Mouse (Mus musculus): ENCODE measurements around the gene Ssu72. TPM values are rescaled to one million over a fixed set of nuclear protein-coding genes. Genes with fewer than 3 reads are reported as not detected.
"Not testable (repeated sequence)": the region's sequence is repeated elsewhere in the genome, so short reads cannot be mapped to it uniquely, and the experiment has no call there.

Ssu72 gene
- polyA plus RNA-seq (2016; fragmentation: Nextera tagmentation; extraction: Ambion mirVana), result 146 and 152 TPM in 2 replicates

GRCm38 (mm10) chr4:155704721-155705591 lies at the start of gene Ssu72:
Ssu72 (plus strand) TSS chr4:155704800.
- under 1% methylated on average over 83 of the region's 83 CpGs for WGBS
- peak; percentile 97 for DNase-seq (ENCODE audit: low spot score)
- 0 out of 2 replicates have a peak, but pooled peaks cover 2% of the 10 kb centered on the region for H3K36me3 ChIP-seq
- peaks cover 15% of the 10 kb centered on the region for H3K4me1 ChIP-seq
- H3K9me3 ChIP-seq, result no peaks in the 10 kb centered on the region
- H3K27ac ChIP-seq, result peak within 1 kb of the TSS; percentile 99
- H3K27me3 ChIP-seq (ENCODE audit: insufficient read depth, poor library complexity, severe bottlenecking), result no peaks in the 10 kb centered on the region
- peak within 1 kb of the TSS; percentile 99 for H3K4me3 ChIP-seq

- DNase-seq (ENCODE audit: low spot score), result no peak
- H3K27ac ChIP-seq, result no peak overlapping the region
- 92% methylated on average over 13 of the region's 13 CpGs for WGBS
- H3K9me3 ChIP-seq, result no peaks in the 10 kb centered on the region
- peaks cover 44% of the 10 kb centered on the region for H3K36me3 ChIP-seq
- H3K4me3 ChIP-seq, result no peak overlapping the region
- H3K4me1 ChIP-seq, result peaks cover 64% of the 10 kb centered on the region
- H3K27me3 ChIP-seq (ENCODE audit: insufficient read depth, poor library complexity, severe bottlenecking), result peaks cover 65% of the 10 kb centered on the region
These were observed 48.3 kb upstream of the Ssu72 start for GRCm38 (mm10) chr4:155656214-155656751.

GRCm38 (mm10) chr4:155658961-155659360 lies 45.6 kb upstream of the Ssu72 start:
- 95% methylated on average over 10 of the region's 10 CpGs for whole genome bisulfite sequencing
- H3K27ac ChIP-seq, result no peak overlapping the region
- 0 out of 2 replicates have a peak overlapping the region, but pooled peaks have one; percentile 0 for H3K4me3 ChIP-seq
- DNase-seq (ENCODE audit: low spot score), result peak; percentile 72
- H3K9me3 ChIP-seq, result no peaks in the 10 kb centered on the region
- peaks cover 37% of the 10 kb centered on the region for H3K4me1 ChIP-seq
- H3K27me3 ChIP-seq (ENCODE audit: insufficient read depth, poor library complexity, severe bottlenecking), result peaks cover 40% of the 10 kb centered on the region
- peaks cover 39% of the 10 kb centered on the region for H3K36me3 ChIP-seq

DNA sequence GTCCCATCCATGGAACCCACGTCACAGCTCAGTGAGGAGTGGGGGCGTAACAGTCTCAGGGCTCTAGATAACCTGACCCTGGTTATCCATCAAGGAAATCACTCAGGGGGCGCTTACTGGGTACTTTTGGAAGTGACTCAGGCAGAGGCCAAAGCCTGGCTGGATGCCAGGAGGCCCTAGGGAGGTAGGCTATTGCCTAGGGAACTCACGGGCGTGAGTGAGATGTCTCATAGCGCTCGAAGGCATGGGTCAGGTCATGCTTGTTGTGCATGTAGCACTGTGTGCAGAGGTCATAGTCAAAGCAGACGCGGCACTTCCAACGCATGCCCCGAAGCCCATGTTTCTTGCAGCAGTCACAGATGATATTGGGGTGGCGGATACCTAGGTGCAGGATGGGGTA lies 44.0 kb upstream of the Ssu72 start:
- Histone ChIP-seq H3K9me3 (no peaks in the 10 kb centered on the region), H3K27ac (no peak overlapping the region), H3K27me3 (ENCODE audit: insufficient read depth, poor library complexity, severe bottlenecking) (peaks cover 23% of the 10 kb centered on the region), H3K4me1 (peaks cover 20% of the 10 kb centered on the region; the same call in 1 of the 2 replicates), H3K36me3 (peaks cover 50% of the 10 kb centered on the region), H3K4me3 (no peak overlapping the region)
- peak; percentile 73 for DNase-seq (ENCODE audit: low spot score)
- WGBS, result 79% methylated on average over 12 of the region's 12 CpGs

- H3K27me3 ChIP-seq (ENCODE audit: insufficient read depth, poor library complexity, severe bottlenecking), result no peaks in the 10 kb centered on the region
- no peak overlapping the region for H3K27ac ChIP-seq
- no peaks in the 10 kb centered on the region for H3K9me3 ChIP-seq
- peaks cover 12% of the 10 kb centered on the region; the same call in 1 of the 2 replicates for H3K36me3 ChIP-seq
- H3K4me3 ChIP-seq, result no peak overlapping the region
- peaks cover 13% of the 10 kb centered on the region; the same call in 1 of the 2 replicates for H3K4me1 ChIP-seq
- no peak for DNase-seq (ENCODE audit: low spot score)
These were observed 37.7 kb upstream of the Ssu72 start for GRCm38 (mm10) chr4:155666903-155667302.

DNA sequence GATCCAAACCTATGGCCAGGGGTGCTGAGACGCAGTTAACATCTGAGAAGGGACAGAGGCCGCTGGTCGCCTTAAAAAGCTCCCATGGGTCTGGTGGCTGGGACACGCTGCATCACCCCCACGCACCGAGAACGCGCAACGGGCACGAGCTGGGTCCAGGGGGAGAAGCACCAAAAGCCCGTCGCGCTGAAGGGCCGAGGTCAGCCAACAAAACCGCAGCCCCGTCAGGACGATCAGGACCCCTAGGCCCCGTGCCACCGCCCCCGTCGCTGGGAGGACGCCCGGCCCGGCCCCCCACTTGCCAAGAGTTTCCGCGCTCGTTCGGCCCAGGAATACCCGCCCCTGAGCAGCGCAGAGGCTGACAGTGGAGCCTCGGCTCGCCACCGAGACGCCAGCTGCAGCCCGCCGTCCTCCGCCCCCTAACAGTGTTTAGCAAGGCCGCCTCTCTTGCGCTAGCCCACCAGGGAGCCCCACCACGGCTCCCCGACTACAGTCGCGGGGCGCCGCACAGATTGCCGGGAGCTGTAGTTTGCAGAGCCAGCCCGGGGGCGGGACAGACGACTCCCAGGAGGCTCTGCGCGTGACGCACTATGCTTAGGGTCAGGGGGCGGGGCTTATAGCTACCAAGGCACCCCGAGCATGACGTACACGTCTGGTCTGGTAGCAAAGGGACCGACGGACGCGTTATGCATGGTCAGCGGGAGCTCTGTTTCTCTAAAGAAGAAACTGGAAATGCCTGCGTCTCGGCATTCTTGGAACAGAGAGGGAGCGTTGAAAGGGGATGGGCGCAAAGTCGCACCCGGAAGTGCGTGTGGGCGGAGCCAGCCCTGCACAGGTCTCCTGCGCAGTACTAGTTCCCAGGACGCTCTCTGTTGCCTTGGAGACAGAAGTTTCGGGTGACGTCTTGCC lies 35.7 kb upstream of the Ssu72 start, which contains the start of gene Mib2:
Gene Mib2, minus strand, starts transcription at position 510 of the 909 bp plus-strand sequence.
- H3K27ac ChIP-seq, result peak within 1 kb of the TSS; percentile 90
- H3K9me3 ChIP-seq, result no peaks in the 10 kb centered on the region
- peaks cover 13% of the 10 kb centered on the region; the same call in 1 of the 2 replicates for H3K4me1 ChIP-seq
- peak; percentile 99 for DNase-seq (ENCODE audit: low spot score)
- peaks cover 10% of the 10 kb centered on the region; the same call in 1 of the 2 replicates for H3K36me3 ChIP-seq
- no peaks in the 10 kb centered on the region for H3K27me3 ChIP-seq (ENCODE audit: insufficient read depth, poor library complexity, severe bottlenecking)
- whole genome bisulfite sequencing, result under 1% methylated on average over 73 of the region's 73 CpGs
- peak within 1 kb of the TSS; percentile 96 for H3K4me3 ChIP-seq

- Histone ChIP-seq H3K4me1 (peaks cover 13% of the 10 kb centered on the region; the same call in 1 of the 2 replicates), H3K4me3 (peak overlapping the region; percentile 96), H3K27ac (peak overlapping the region; percentile 90; the same call in 1 of the 2 replicates), H3K36me3 (peaks cover 7% of the 10 kb centered on the region; the same call in 1 of the 2 replicates), H3K9me3 (no peaks in the 10 kb centered on the region), H3K27me3 (ENCODE audit: insufficient read depth, poor library complexity, severe bottlenecking) (no peaks in the 10 kb centered on the region)
- WGBS, result 4% methylated on average over 8 of the region's 8 CpGs
- no peak for DNase-seq (ENCODE audit: low spot score)
These were observed 35.0 kb upstream of the Ssu72 start for GRCm38 (mm10) chr4:155669598-155670075.

DNA sequence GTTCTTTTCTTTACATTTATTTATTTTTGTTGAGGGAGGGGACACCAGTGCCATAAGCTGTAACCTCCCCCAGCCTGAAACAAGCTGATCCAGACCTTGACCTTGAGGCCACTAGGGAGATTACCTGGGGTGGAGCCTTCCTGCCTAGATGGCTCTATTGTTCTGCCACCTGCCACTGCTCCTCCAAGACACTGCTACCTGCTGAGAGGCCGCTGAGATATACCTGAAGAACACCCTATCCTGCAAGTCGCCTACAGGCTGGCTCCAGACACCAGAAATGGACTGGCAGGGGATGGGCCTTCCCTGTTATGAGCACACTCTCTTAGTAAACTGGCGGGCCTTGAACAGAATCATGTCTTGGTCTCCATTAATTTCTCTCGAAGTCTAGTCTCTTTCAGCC lies 34.4 kb upstream of the Ssu72 start:
- not testable (repeated sequence) for H3K4me3 ChIP-seq
- 61% methylated on average over 4 of the region's 4 CpGs for WGBS

DNA sequence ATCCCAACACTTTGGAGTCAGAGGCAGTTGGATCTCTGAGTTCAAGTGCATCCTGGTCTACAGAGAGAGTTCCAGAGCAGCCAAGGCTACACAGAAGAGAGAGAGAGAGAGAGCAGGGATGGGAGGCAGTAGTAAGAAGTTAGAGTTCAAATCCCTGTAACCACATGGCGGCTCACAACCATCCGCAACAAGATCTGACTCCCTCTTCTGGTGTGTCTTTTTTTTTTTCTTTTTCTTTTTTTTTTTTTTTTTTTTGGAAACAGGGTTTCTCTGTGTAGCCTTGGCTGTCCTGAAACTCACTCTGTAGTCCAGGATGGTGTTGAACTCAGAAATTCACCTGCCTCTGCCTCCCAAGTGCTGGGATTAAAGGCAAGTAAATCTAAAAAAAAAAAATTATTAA lies 32.5 kb upstream of the Ssu72 start:
- no peak overlapping the region for H3K4me3 ChIP-seq
- DNase-seq (ENCODE audit: low spot score), result no peak
- H3K4me1 ChIP-seq, result peaks cover 13% of the 10 kb centered on the region; the same call in 1 of the 2 replicates
- 65% methylated on average over 2 of the region's 2 CpGs for WGBS
- H3K27ac ChIP-seq, result no peak overlapping the region
- no peaks in the 10 kb centered on the region for H3K27me3 ChIP-seq (ENCODE audit: insufficient read depth, poor library complexity, severe bottlenecking)
- H3K9me3 ChIP-seq, result no peaks in the 10 kb centered on the region
- no peaks in the 10 kb centered on the region for H3K36me3 ChIP-seq

More for the DNA sequence above, 34.4 kb upstream of the Ssu72 start:
- not testable (repeated sequence) for H3K27ac ChIP-seq; H3K27me3 ChIP-seq (ENCODE audit: insufficient read depth, poor library complexity, severe bottlenecking); H3K9me3 ChIP-seq; DNase-seq (ENCODE audit: low spot score); H3K36me3 ChIP-seq
- H3K4me1 ChIP-seq, result peaks cover 13% of the 10 kb centered on the region; the same call in 1 of the 2 replicates

DNA sequence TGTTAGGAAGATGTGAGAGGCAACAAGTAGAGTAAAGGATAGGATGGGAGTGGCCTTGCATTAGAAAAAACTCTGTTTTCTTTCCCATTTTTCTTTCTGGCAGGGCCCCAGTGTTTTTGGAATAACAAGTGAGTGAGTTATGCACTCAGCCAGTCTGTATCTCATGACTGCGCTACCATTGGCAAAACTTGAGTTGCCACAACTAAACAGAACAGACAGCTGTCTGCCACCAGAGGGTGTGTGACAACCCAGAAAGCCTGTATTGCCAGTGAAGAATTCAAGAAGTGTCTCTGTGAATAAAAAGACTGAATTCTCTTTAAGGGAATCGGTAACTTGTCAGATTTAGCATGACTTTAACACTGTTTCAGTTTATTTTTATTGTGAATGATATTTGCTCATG lies 28.6 kb upstream of the Ssu72 start:
- no peaks in the 10 kb centered on the region for H3K4me1 ChIP-seq
- no peaks in the 10 kb centered on the region for H3K27me3 ChIP-seq (ENCODE audit: insufficient read depth, poor library complexity, severe bottlenecking)
- no peaks in the 10 kb centered on the region for H3K36me3 ChIP-seq
- 84% methylated on average over 2 of the region's 2 CpGs for WGBS
- no peak overlapping the region for H3K4me3 ChIP-seq
- H3K27ac ChIP-seq, result no peak overlapping the region
- H3K9me3 ChIP-seq, result no peaks in the 10 kb centered on the region
- no peak for DNase-seq (ENCODE audit: low spot score)

GRCm38 (mm10) chr4:155683670-155684277 lies 20.8 kb upstream of the Ssu72 start:
- WGBS, result 88% methylated on average over 16 of the region's 19 CpGs
- H3K9me3 ChIP-seq; H3K27ac ChIP-seq; DNase-seq (ENCODE audit: low spot score); H3K27me3 ChIP-seq (ENCODE audit: insufficient read depth, poor library complexity, severe bottlenecking); H3K36me3 ChIP-seq; H3K4me1 ChIP-seq; H3K4me3 ChIP-seq: not testable (repeated sequence)

- H3K9me3 ChIP-seq; H3K4me1 ChIP-seq; DNase-seq (ENCODE audit: low spot score); H3K27ac ChIP-seq; H3K4me3 ChIP-seq; H3K36me3 ChIP-seq: not testable (repeated sequence)
- peaks cover 12% of the 10 kb centered on the region for H3K27me3 ChIP-seq (ENCODE audit: insufficient read depth, poor library complexity, severe bottlenecking)
- WGBS, result 76% methylated on average over 4 of the region's 4 CpGs
These were observed 16.8 kb upstream of the Ssu72 start for GRCm38 (mm10) chr4:155687764-155688163.

Data from heart, embryonic 10.5 days (tissue).